Mouse (Mus musculus) thymus, adult 18-20 months (tissue): ENCODE measurements around the gene Sumf1.

Experiments used
- DNase-seq, 2 experiments: peaks; one replicate each; pipeline ENCODE4 v3.0.0; 2022; ENCODE audit warnings: mixed read lengths in 2 of 2

Sumf1 gene

DNA sequence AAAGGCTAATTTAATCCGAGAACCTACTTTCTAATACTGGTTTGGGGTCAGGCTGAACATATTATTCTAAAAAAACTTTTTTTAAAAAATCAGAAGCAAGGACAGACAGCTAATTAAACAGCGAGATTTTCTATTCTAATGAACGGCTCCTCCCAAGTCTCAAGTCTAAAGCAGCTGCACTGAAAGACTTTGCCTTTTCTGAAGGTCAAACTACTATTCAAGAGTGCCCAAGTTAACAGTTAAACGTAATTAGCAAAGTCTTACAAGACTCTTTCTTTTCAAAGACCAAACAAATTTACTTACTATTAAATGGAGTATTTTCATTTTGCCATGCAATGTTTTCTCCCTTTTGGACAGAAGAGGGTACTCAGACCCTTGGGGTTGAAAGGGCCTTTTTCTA, 20.8 kb upstream of the Sumf1 start:
- DNase-seq: no peak

- no peak for DNase-seq
These were observed 18.9 kb upstream of the Sumf1 start for GRCm38 (mm10) chr6:108204322-108204721.

DNA sequence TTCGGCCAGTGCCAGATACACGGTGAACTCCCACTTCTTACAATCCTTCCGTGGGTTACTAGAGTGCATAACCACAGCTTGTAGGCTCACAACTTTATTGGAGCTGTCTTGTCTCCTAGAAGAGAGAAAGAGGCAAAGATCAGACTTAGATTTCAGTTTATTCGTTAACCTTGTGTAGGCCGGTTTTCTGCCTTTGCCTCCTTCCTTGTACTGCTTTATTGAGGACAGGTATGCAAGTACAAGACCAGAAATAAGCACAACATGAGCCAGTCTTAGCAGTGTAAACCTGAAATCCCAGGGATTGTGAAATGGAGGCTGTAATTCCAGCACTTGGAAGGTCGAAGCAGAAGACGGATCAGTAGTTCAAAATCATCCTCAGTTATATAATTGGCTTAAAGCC, 12.9 kb upstream of the Sumf1 start:
- no peak for DNase-seq

- no peak for DNase-seq
These were observed 11.7 kb upstream of the Sumf1 start for GRCm38 (mm10) chr6:108197117-108197516.

- no peak for DNase-seq
These were observed 11.3 kb upstream of the Sumf1 start for GRCm38 (mm10) chr6:108196665-108197064.

DNA sequence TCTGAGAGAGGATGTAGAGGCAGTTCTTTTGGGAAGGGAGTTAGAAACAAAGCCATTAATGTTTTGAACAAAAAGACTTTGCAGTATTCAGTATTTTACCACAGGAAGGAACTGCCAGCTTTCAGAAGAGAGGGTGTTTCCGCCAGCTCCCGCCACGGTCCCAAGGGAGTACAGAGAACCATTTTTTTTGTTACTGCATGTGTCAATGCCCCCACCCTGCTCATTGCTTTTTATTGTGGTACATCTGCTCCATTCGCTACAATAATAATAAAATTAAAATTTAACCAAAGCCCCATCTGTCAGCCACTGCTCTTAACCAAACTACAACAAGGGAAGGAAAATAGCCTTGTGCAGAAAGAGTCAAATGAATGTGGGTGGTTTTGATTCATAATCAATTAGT, 7.2 kb upstream of the Sumf1 start:
- peak in 1 of 2 experiments; percentile 17 for DNase-seq

- DNase-seq: no peak
These were observed 5.3 kb upstream of the Sumf1 start for GRCm38 (mm10) chr6:108190690-108191089.

DNA sequence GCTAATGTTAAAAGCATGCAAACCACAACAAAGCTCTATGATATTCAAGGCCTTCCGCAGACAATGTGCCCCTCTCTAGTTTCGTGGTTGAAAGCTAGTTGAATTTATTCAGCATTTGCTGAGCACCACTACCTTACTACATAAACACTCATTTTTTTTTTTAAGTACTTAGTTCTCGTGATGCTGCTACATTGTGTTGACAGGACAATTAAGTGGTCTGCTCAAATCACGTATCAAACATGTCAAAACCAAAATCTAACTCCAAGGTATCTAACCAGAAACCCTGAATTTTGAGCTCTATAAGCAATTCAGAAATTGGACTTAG, 265 bp upstream of the Sumf1 start:
- DNase-seq: no peak

- no peak for DNase-seq
These were observed 6.3 kb downstream of the Sumf1 start for GRCm38 (mm10) chr6:108179087-108179486.

DNA sequence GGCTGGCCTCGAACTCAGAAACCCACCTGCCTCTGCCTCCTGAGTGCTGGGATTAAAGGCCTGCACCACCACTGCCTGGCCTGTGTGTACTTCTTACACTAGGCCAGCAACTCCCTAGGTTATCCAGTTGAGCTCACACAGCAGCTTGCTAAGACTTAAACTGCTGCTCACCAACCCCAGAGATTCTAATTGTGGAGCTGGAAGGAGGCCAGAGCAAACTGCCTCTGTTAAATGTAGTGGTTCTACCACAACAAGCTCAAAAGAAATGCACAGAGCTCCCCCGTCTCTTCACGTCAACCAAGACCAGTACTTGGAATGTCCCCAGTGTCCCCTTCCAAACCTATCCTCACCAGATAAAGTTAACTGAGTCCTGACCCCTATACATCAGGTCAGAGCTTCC, 11.2 kb downstream of the Sumf1 start:
- DNase-seq: no peak

DNA sequence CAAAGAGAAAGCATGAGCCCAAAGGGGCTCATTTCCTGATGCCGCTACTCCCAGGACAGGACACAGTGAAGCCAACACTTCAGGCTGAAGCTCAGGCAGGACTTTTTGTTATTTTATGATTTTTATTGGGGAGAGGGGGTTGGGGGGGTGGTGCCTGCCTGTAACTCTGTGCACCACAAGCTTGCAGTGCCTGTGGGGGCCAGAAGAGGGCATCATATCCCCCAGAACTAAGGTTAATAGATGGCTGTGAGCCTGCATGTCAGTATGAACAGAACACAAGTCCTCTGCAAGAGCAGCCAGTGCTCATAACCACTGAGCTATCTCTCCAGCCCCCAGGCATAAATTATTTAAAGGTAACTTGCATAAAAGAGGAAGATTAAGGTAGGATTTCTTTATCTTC, 13.2 kb downstream of the Sumf1 start:
- DNase-seq: no peak

GRCm38 (mm10) chr6:108169466-108169865, 15.9 kb downstream of the Sumf1 start:
- no peak for DNase-seq

DNA sequence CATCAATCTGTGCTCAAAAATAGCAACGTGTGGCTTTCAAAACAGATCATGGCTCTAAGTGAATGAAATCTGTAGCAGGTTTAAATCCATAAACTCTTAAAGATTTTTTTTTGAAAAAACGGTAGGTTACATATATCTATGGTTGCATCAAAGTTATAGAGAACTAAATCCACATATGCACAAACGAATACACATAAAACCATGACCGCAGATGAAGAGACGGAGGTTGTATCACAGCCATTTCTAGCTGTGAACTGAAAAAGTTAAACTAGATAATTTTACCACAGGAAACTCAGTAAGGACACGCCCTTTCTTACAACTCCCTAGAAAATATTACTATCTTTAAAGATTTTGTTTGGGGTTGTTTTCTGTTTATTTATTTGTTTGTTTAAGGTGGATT, 16.7 kb downstream of the Sumf1 start:
- no peak for DNase-seq

GRCm38 (mm10) chr6:108167946-108168680, 17.3 kb downstream of the Sumf1 start:
- no peak for DNase-seq

GRCm38 (mm10) chr6:108165598-108165997, 19.8 kb downstream of the Sumf1 start:
- DNase-seq: no peak

- DNase-seq: no peak
These were observed 20.4 kb downstream of the Sumf1 start for GRCm38 (mm10) chr6:108164935-108165334.

GRCm38 (mm10) chr6:108160608-108161007, 24.8 kb downstream of the Sumf1 start:
- no peak for DNase-seq

GRCm38 (mm10) chr6:108156881-108157280, 28.5 kb downstream of the Sumf1 start:
- DNase-seq: no peak

DNA sequence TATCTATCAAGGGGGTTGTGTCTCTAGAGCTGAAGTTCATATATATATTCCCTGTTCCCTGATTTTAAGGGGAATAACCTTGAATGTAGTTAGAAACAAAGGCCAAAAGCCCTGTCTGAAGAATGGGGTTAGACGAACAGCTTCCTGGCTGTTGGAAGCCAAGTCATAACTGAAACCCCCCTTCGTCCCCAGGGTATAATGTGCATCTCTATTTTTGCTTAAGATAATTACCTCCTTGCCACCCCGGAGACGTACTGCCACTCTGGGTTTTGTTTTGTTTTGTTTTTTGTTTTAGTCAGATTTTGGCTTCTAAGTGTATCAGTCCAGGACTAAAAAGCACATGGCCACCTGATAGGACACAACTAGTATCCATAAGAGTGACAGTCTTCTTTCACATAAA, 31.1 kb downstream of the Sumf1 start:
- no peak for DNase-seq

DNA sequence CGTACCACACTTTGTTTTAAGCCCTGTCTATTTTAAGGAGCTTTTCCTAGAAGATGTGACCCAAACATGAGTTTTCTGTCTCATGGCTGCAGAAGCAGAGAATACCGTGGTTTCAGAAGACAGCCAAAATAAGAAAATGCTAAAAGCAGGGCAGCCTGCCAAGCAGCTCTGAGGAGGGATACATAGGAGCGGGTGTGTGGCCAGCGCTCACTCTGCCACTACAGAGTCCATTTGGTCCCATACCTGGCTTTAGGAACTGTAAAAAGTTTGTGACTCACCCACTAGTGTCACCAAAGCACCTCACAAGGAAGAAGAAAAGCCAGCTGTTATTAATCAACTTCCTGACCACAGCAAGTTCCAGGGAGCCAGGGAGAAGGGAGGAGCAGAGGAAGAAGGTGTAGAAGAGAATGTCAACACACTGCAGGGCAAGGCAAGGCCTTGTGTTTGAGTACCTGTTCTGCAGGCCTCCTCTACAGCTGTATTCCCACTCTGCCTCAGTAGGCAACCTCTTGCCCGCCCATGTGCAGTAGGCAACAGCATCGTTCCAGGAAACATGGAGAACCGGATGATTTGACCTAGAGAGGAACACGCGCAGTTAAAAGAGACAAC, 32.6 kb downstream of the Sumf1 start:
- no peak for DNase-seq

DNA sequence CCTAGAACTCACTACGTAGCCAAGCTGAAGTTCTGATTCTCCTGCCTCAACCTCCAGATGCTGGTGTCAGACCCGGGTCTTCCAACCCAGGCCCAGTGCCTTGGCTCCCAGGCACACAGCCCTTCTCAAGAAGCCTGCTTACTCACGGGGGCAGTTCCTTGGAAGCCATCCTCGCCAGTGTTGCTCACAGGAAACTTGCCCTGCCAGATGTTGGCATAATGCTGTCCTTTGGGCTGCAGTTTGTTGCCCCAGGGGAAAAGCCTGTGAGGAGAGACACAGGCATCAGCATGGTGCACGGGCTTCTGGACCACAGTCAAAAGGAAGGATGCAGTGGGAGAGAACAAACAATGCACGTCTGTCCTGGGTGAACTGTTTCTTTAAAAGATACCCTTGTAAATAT, 33.3 kb downstream of the Sumf1 start:
- no peak for DNase-seq

- no peak for DNase-seq
These were observed 36.1 kb downstream of the Sumf1 start for GRCm38 (mm10) chr6:108149235-108149634.

DNA sequence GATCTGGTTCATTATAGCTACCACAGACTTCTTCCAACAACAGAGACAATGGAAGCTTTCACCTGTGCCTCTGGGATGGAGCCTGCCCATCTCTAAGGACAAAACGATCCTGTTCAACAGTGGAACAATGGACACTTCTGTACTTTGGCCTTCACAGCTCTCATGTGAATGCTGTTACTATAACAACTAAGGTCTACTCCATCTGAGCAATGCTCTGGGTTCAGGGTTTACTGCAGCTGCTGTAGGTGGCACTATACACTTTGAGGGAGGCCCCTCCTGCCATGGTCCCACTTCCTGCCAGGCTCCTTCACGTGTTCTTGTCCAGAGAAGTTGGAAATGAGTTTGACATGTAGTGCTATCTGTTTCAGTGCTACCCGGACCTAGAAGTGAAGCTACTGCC, 36.9 kb downstream of the Sumf1 start:
- DNase-seq: no peak

- no peak for DNase-seq
These were observed 38.7 kb downstream of the Sumf1 start for GRCm38 (mm10) chr6:108146637-108147036.
